Mouse (Mus musculus): ENCODE data around the gene Zfyve26.

DNA sequence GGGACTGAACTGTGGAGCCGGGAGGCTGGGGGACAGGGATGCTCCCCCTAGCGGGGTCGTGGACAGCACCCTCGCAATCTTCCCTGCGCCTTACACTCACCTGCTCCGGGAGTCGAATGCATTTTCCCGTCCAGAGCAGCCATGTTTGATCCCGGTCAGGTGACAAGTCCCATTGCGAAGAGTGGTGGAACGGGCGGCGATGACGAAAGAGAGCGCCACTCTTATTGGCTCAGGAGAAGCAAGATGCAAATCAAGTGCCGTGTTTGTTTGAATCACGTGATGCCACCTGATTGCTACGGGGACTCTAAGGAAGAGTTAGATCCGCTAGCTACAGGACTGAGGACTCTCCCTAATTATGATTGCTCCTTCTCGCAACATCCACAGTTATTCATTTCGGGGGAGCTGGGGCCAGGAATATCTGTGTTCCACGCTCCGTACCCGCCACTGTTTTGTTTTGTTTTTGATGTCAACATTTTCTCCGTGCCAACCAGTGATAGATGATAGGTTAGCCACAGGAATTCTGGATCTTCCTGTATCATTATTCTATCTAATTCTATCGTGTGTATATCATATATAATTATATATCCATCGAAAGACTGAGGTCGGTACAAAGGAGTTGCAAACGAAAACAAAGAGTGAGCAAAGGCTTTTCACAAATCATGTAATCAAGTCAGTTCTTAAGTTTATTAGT, at the start of gene Zfyve26:
- TF ChIP-seq MAFK (IDR thresholded peaks at IDR 0.05; ENCODE audit: insufficient read depth, low read depth, low read length) (no peak), CHD2 (IDR thresholded peaks at IDR 0.05; ENCODE audit: low read depth, low read length) (no peak), ZNF384 (IDR thresholded peaks at IDR 0.05; ENCODE audit: low read depth, low read length) (no peak)
